Mouse (Mus musculus) heart, adult 8-10 months (tissue): Measurements from ENCODE around the gene Ccdc83. TPM values are rescaled to one million over a fixed set of nuclear protein-coding genes. Genes with fewer than 3 reads are reported as not detected.
"Not testable (repeated sequence)": the region's sequence is repeated elsewhere in the genome, so short reads cannot be mapped to it uniquely, and the experiment has no call there.

Experiments
- DNase-seq: peaks from one replicate; pipeline ENCODE4 v3.0.0; 2022; ENCODE audit warnings: low spot score
- total RNA-seq, 4 experiments: library from RNA; stranded (reverse); gene quantifications; 2 replicates each; pipeline ENCODE4 v1.2.4; 2022

Ccdc83 gene
- total RNA-seq, 4 experiments from 2014 or later: 0.37 TPM; not detected in 3

GRCm38 (mm10) chr7:90261902-90262599, 3.5 kb downstream of the Ccdc83 start:
- no peak for DNase-seq

DNA sequence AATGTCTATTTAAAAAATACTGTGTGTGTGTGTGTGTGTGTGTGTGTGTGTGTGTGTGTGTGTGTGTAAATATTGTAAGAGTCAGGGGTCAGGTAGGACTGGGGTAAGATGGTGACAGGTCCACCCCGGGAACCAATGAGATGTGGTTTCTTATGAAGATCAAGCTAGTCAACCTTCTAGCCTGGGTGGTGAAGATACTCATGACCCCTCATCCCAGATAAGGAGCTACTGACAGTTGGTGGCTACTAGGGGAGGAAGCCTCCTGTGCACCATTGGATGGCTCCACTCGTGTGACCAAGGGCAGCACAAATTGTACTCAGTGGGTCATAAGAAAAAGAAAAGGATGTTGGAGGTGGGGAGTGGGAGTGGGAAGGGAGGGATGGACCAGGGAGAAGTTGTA, 5.7 kb downstream of the Ccdc83 start:
- DNase-seq: no peak

- DNase-seq: peak; percentile 34
These were observed 6.9 kb downstream of the Ccdc83 start for GRCm38 (mm10) chr7:90258701-90259100.

DNA sequence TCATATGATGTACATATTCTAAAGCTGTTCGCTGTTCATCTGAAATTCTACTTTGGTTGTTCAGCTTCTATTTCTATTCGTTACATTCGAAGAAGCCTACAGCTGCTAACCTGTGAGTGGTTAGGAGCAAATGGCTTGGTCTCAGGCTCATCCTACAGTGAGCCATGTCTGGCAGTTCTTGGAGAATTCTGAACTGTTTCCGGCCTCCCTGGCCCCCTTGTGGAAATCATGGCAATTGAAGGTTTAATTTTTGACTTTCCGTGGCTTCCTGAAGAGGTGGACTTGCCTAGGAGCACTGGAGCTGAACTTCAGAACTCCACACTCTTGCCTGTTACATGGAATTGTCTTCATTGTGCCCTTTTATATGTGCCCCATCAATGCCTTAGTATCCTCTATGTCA, 12.6 kb downstream of the Ccdc83 start:
- no peak for DNase-seq

- no peak for DNase-seq
These were observed 21.9 kb downstream of the Ccdc83 start for GRCm38 (mm10) chr7:90243643-90244042.

GRCm38 (mm10) chr7:90243151-90243550, 22.4 kb downstream of the Ccdc83 start:
- no peak for DNase-seq

- no peak for DNase-seq
These were observed 29.2 kb downstream of the Ccdc83 start for GRCm38 (mm10) chr7:90236289-90236905.

- DNase-seq: peak; percentile 49
These were observed 31.7 kb downstream of the Ccdc83 start for GRCm38 (mm10) chr7:90233921-90234320.

DNA sequence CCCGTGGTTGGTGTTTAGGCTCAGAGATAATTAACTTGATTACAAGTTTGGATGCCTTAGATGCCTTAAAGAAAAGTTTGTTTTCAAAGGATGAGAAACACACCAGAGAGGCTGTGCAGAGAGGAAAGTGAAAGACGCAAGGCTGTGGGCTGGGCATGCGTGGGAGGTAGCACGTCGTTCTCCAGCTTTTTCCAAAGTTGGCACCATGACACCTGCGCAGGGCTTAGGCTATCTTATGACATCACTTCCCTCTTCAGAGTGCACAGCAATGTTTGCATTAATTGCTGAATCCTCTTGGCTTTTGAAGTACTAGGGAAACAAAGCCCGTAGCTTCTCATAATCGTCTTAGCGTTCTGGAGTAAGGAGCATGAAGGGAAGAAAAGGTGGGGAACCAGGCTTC, 34.1 kb downstream of the Ccdc83 start:
- DNase-seq: no peak

GRCm38 (mm10) chr7:90228884-90229283, 36.7 kb downstream of the Ccdc83 start:
- DNase-seq: not testable (repeated sequence)

GRCm38 (mm10) chr7:90228075-90228474, 37.5 kb downstream of the Ccdc83 start:
- DNase-seq: no peak

GRCm38 (mm10) chr7:90221487-90221886, 44.1 kb downstream of the Ccdc83 start:
- DNase-seq: no peak

GRCm38 (mm10) chr7:90218122-90218521, 47.5 kb downstream of the Ccdc83 start:
- no peak for DNase-seq

DNA sequence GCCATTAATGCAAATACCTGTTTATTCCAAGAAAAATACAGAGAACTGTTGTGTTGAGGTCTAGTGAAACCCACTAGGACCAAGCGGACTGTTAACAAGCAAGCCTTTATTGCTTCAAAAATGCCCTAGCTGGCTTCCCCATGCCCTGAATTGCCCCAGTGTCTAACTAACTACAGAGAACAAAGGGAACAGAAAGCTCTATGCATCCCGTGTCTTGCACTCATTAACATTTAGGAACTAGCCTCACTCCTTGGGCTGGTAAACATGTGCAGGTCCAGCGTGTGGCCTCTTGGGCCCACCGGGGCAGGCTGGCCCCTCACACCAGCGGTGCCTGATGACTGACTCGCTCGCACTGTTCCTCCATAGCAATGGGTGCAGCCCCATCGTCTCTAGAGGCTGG, 49.1 kb downstream of the Ccdc83 start:
- no peak for DNase-seq

- DNase-seq: no peak
These were observed 54.6 kb downstream of the Ccdc83 start for GRCm38 (mm10) chr7:90210947-90211346.

GRCm38 (mm10) chr7:90210116-90210515, 55.5 kb downstream of the Ccdc83 start:
- DNase-seq: no peak

- DNase-seq: no peak
These were observed 61.7 kb downstream of the Ccdc83 start for GRCm38 (mm10) chr7:90203914-90204313.

GRCm38 (mm10) chr7:90201877-90202465, 63.6 kb downstream of the Ccdc83 start:
- no peak for DNase-seq

DNA sequence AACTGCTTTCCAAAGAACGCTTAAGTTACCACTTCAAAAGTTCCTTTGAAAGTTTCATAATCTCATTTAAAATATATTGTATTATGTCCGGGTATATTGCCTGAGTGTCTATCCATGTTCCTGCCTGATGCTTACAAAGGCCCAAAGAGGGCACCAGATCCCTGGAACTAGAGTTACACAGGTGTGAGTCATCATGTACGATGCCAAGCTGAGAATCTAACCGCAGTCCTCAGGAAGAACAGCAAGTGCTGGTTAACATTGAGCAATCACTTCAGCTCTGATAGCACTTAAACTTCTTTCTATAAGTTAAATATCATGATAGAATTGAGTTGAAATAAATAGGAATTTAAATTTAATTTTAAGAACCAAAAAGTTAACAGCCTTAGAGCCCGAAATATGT, 65.3 kb downstream of the Ccdc83 start:
- no peak for DNase-seq

DNA sequence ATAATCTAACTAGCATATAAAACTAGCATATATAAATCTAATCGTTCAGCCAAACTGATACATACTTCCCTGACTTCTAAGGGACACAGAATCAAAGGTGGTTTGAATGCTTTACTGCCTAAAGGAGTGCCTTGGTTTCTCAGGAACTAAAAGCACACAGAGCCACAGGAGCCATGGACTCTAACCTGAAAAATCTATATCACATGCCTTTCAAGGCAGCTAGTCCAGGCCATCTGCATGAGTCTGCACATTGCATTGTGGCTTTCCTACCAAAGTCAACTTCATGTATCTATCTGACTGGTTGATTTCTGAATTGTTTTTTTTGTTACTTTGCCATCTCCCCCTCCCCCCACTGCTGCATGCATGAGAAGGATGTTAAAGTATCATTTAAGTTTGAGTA, 84.9 kb downstream of the Ccdc83 start:
- no peak for DNase-seq

- no peak for DNase-seq
These were observed 90.0 kb downstream of the Ccdc83 start for GRCm38 (mm10) chr7:90175576-90175975.
